Mouse (Mus musculus) right cerebral cortex, postnatal 10 days (tissue): ENCODE measurements around the gene Acot7.

Experiments used
- DNase-seq, 2 experiments: peaks; one replicate each; pipeline ENCODE4 v3.0.0; 2021; ENCODE audit warnings: low spot score in 2 of 2

Acot7 gene

GRCm38 (mm10) chr4:152177537-152178343 lies at the start of gene Acot7:
Gene Acot7 (plus strand): TSS chr4:152178134.
- peak; percentile 95 to 97 for DNase-seq

DNA sequence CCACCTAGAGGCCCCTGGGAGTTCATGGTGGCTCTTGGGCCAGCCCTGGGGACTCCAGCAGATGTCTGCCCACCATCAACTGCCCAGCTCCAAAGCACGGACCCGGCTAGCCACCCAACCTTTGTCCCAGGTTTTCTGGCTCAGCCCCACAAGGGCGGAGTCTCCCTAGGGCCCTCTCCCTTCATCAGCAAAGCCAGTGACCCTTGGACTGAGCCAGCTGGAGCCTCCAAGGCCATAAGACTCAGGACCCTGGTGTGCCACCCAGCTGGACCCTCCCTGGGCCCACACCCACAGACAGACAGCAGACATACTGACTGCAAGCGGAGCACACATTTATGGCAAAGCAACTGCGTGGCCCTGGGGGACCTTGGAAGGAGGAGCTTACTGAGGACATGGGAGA lies 49.1 kb upstream of the Acot7 start:
- no peak for DNase-seq

GRCm38 (mm10) chr4:152129395-152129930 lies 48.5 kb upstream of the Acot7 start:
- DNase-seq, result no peak

- peak; percentile 74 to 76 for DNase-seq
Measured at GRCm38 (mm10) chr4:152130771-152131653, 46.9 kb upstream of the Acot7 start.

GRCm38 (mm10) chr4:152131809-152132771 lies 45.8 kb upstream of the Acot7 start:
- DNase-seq, result no peak

- DNase-seq, result no peak
Measured at GRCm38 (mm10) chr4:152132772-152133169, 45.2 kb upstream of the Acot7 start.

- DNase-seq, result no peak
Measured at GRCm38 (mm10) chr4:152133213-152133612, 44.7 kb upstream of the Acot7 start.

- DNase-seq, result no peak
Measured at GRCm38 (mm10) chr4:152134507-152134906, 43.4 kb upstream of the Acot7 start.

DNA sequence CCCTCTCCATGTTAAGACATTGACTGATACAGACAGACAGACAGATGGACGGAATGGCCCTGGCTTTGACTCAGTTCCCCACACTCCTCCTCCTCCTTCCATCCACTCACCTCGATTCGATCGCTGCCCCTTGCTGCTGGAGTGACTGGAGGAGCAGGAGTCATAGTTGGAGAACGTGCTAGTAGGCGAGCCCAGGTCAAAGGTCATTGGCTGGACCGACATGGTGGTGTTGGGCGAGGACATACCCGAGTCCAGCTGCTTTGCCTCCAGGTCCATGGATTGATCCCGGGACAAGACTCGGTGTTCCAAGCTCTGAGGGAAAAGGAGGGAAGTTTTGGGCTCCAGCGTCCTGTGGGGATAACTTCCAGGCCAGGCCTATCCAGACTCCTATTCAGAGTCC lies 42.6 kb upstream of the Acot7 start:
- DNase-seq, result no peak

GRCm38 (mm10) chr4:152136112-152136875 lies 41.6 kb upstream of the Acot7 start:
- DNase-seq, result no peak

- DNase-seq, result no peak
Measured at GRCm38 (mm10) chr4:152136876-152137250, 41.1 kb upstream of the Acot7 start.

DNA sequence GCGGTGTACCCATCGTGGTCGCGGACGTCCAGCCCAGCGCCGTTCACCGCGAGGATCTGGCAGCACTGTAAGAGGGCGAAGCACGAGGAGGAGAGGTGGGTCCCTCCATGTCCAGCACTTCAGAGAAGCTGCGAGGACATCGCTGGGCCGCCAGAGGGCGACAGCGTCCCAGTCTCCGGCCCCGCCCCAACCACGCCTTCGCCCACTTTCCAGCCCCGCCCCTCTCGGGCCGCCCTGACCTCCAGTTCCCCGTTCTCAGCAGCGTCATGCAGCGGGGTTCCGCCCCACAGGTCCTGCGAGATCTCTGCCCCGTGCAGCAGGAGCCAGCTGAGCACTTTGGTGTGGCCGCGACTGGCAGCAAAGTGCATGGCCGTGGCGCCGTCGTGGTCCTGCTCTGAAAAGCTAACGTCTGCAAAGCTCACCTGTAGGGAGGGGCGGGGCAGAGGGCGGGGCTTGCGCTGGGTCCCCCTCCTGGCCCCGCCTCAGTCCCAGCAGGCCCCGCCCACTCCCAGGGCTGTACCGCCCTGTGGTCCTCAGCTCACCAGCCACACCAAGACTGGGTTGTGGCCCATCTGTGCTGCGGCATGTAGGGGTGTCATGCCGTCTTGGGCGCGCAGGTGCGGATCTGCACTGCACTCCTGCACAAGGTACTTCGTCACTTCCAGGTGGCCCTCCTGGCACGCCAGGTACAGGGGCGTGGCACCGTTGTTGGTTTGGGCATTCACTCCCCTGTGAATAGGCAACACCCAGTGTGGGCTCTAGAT lies 39.3 kb upstream of the Acot7 start:
- DNase-seq, result peak; percentile 76 to 81

DNA sequence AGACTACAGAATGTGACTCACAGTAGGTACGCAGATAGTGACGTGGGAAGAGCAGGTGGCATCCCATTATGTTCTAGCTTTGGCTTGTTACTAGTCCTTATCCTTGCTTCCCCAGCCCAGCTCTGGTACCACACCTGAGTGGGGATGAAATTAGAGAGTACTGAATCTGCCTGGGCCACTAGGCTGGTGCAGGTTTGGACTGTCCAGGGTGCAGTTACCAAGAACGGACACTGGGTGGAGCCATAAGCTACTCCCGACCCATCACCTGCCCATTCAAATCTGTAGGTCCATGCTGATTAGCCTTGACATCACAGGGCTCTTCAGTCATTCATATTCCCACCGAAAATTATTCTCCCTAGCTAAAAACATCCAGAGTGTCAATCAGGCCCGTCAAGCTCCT lies 37.5 kb upstream of the Acot7 start:
- no peak for DNase-seq

DNA sequence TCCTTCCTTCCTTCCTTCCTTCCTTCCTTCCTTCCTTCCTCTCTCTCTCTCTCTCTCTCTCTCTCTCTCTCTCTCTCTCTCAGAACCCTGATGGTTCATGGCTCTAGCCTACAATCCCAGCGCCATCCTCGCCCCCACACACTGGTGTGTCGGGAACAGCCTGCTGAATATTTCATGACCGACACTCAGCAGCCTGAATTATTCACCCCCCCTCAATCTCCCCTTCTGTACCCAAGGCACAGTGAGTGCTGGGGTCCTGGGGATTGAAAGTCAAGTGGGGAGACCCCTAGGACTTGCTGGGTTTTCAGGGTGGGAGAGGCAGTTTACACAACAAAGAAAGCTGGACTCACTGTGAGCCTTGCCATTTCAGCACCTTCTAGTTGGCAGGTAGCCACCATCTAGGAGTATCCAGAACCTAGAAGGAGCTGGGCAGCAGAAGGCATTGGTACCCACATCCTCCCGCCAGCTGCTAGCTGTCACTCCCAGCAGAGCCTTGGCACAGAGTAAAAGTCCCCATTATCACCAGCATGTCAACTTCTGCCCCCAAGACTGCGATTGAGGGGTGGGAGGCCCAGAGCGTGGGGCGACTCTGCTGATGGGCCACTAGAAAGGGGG lies 36.3 kb upstream of the Acot7 start:
- no peak for DNase-seq

- no peak for DNase-seq
Measured at GRCm38 (mm10) chr4:152143632-152144031, 34.3 kb upstream of the Acot7 start.

- DNase-seq, result no peak
Measured at GRCm38 (mm10) chr4:152145473-152145872, 32.5 kb upstream of the Acot7 start.

DNA sequence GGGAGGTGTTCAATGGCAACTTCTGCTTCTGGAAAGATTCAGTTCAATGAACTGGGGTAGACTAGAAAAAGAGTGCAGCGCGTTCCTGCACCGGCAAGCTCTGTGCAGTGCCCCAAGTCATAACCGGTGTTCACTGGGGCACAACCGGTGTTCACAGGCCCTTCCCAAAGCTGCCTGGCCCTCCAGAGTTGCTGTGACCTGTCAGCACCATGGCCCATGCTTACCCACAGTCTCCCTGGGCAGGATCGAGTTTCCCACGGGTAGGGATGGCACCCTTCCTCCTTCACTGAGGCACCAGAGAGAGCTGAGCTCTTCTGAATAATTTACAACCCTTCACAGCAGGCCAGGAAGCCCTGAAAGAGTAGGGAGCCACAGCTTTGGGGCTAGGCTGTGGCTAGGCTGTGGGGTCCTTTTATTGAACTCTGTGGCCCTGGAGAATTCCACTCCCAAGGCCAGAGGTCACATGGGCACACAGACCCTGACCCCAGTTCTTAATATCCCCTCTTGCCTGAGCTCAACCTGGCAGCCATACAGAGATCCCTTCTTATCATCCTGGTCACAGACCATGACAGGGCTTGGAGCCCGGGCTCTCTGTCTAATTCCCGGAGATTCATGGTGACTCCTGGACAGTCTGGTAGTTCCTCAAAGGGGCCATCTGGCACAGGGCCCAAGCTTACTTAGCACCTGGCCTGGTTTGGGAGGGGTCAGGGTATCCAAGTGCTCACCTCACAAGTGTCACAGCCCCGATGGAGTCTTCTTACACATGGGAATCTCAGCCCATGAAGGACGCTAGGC lies 31.7 kb upstream of the Acot7 start:
- DNase-seq, result no peak

DNA sequence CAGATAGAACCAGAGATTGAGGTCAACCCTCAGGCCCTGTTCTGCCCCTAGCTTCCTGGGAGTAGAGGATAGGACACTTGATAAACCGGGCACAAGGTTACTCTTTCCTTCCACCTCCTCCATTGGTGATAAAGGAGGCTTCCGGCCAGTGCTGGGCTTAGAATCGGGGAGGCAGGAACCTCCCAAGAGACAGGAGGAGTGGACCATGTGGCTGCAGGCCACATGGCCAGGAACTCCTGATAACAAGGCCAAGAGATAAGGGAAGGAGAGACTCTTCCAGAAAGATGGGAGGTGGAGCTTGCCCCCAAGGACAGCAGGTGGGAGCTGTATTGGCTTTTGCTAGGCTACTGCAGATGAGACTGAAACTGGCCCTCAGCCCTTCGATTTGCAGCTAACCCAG lies 27.4 kb upstream of the Acot7 start:
- DNase-seq, result no peak
